Mouse (Mus musculus): ENCODE results near the gene Bbs9. TPM values are rescaled to one million over a fixed set of nuclear protein-coding genes. Genes with fewer than 3 reads are reported as not detected.

Gene Bbs9
- polyA plus RNA-seq, 1 experiment from 2014 or later, result 20.1 TPM

GRCm38 (mm10) chr9:22503581-22503980, 28.1 kb downstream of the Bbs9 start:
- no peak overlapping the region for H3K9ac ChIP-seq
- no peak for ATAC-seq

GRCm38 (mm10) chr9:22505574-22505973, 30.1 kb downstream of the Bbs9 start:
- ATAC-seq, result no peak
- no peaks in the 10 kb centered on the region for H3K9me3 ChIP-seq (replicated peaks)
- no peak overlapping the region for H3K4me2 ChIP-seq
- H3K4me1 ChIP-seq, result peaks cover 8% of the 10 kb centered on the region
- H3K36me3 ChIP-seq (ENCODE audit: poor library complexity, severe bottlenecking), result no peaks in the 10 kb centered on the region
- H3K27me3 ChIP-seq, result no peaks in the 10 kb centered on the region
- no peak overlapping the region for H3K27ac ChIP-seq
- 92% methylated on average over 2 of the region's 2 CpGs for WGBS
- H3K4me3 ChIP-seq, result no peak overlapping the region
- H3K9ac ChIP-seq, result no peak overlapping the region

More at GRCm38 (mm10) chr9:22503581-22503980, 28.1 kb downstream of the Bbs9 start:
- 70% methylated on average over 5 of the region's 5 CpGs for WGBS
- no peaks in the 10 kb centered on the region for H3K27me3 ChIP-seq
- 0 out of 2 replicates have a peak, but pooled peaks cover 8% of the 10 kb centered on the region for H3K36me3 ChIP-seq (ENCODE audit: poor library complexity, severe bottlenecking)
- no peaks in the 10 kb centered on the region for H3K9me3 ChIP-seq (replicated peaks)
- peaks cover 8% of the 10 kb centered on the region for H3K4me1 ChIP-seq
- H3K27ac ChIP-seq, result no peak overlapping the region
- H3K4me2 ChIP-seq, result no peak overlapping the region
- no peak overlapping the region for H3K4me3 ChIP-seq

GRCm38 (mm10) chr9:22515076-22515475, 39.6 kb downstream of the Bbs9 start:
- H3K4me3 ChIP-seq, result no peak overlapping the region
- H3K36me3 ChIP-seq (ENCODE audit: poor library complexity, severe bottlenecking), result 0 out of 2 replicates have a peak, but pooled peaks cover 2% of the 10 kb centered on the region
- H3K27me3 ChIP-seq, result no peaks in the 10 kb centered on the region
- H3K4me1 ChIP-seq, result no peaks in the 10 kb centered on the region
- H3K9me3 ChIP-seq (replicated peaks), result no peaks in the 10 kb centered on the region
- no peak overlapping the region for H3K27ac ChIP-seq
- no peak for ATAC-seq
- 95% methylated on average over 4 of the region's 4 CpGs for WGBS
- H3K9ac ChIP-seq, result no peak overlapping the region
- H3K4me2 ChIP-seq, result no peak overlapping the region

GRCm38 (mm10) chr9:22518394-22519041, 43.0 kb downstream of the Bbs9 start:
- no peaks in the 10 kb centered on the region for H3K27me3 ChIP-seq
- 90% methylated on average over 3 of the region's 3 CpGs for WGBS
- H3K4me1 ChIP-seq, result no peaks in the 10 kb centered on the region
- peak; percentile 84 for ATAC-seq
- no peak overlapping the region for H3K9ac ChIP-seq
- H3K27ac ChIP-seq, result no peak overlapping the region
- H3K4me2 ChIP-seq, result no peak overlapping the region
- H3K36me3 ChIP-seq (ENCODE audit: poor library complexity, severe bottlenecking), result 0 out of 2 replicates have a peak, but pooled peaks cover 2% of the 10 kb centered on the region
- peaks cover 7% of the 10 kb centered on the region; the same call in 1 of the 2 replicates for H3K9me3 ChIP-seq (replicated peaks)
- H3K4me3 ChIP-seq, result no peak overlapping the region

GRCm38 (mm10) chr9:22523460-22523859, 47.9 kb downstream of the Bbs9 start:
- 92% methylated on average over 1 of the region's 1 CpGs for WGBS
- H3K27ac ChIP-seq, result no peak overlapping the region
- no peak overlapping the region for H3K9ac ChIP-seq
- H3K4me3 ChIP-seq, result no peak overlapping the region
- H3K4me1 ChIP-seq, result no peaks in the 10 kb centered on the region
- peaks cover 7% of the 10 kb centered on the region; the same call in 1 of the 2 replicates for H3K9me3 ChIP-seq (replicated peaks)
- ATAC-seq, result no peak
- H3K36me3 ChIP-seq (ENCODE audit: poor library complexity, severe bottlenecking), result no peaks in the 10 kb centered on the region
- no peaks in the 10 kb centered on the region for H3K27me3 ChIP-seq
- no peak overlapping the region for H3K4me2 ChIP-seq

- H3K4me3 ChIP-seq, result no peak overlapping the region
- no peak overlapping the region for H3K4me2 ChIP-seq
- H3K36me3 ChIP-seq (ENCODE audit: poor library complexity, severe bottlenecking), result no peaks in the 10 kb centered on the region
- WGBS, result 92% methylated on average over 3 of the region's 3 CpGs
- no peaks in the 10 kb centered on the region for H3K27me3 ChIP-seq
- no peaks in the 10 kb centered on the region for H3K9me3 ChIP-seq (replicated peaks)
- no peak overlapping the region for H3K27ac ChIP-seq
- ATAC-seq, result no peak
- H3K9ac ChIP-seq, result no peak overlapping the region
- peaks cover 8% of the 10 kb centered on the region for H3K4me1 ChIP-seq
Measured at GRCm38 (mm10) chr9:22530734-22531489, 55.4 kb downstream of the Bbs9 start.

GRCm38 (mm10) chr9:22532112-22532511, 56.6 kb downstream of the Bbs9 start:
- Histone ChIP-seq H3K4me1 (peaks cover 8% of the 10 kb centered on the region), H3K4me2 (no peak overlapping the region), H3K4me3 (no peak overlapping the region), H3K9ac (no peak overlapping the region), H3K27ac (no peak overlapping the region), H3K36me3 (ENCODE audit: poor library complexity, severe bottlenecking) (no peaks in the 10 kb centered on the region), H3K9me3 (replicated peaks) (no peaks in the 10 kb centered on the region), H3K27me3 (no peaks in the 10 kb centered on the region)
- 73% methylated on average over 5 of the region's 5 CpGs for WGBS
- no peak for ATAC-seq

- Histone ChIP-seq H3K9me3 (replicated peaks) (no peaks in the 10 kb centered on the region), H3K27me3 (no peaks in the 10 kb centered on the region), H3K27ac (no peak overlapping the region), H3K36me3 (ENCODE audit: poor library complexity, severe bottlenecking) (no peaks in the 10 kb centered on the region), H3K9ac (no peak overlapping the region), H3K4me1 (peaks cover 8% of the 10 kb centered on the region), H3K4me2 (no peak overlapping the region), H3K4me3 (no peak overlapping the region)
- 49% methylated on average over 9 of the region's 9 CpGs for WGBS
- peak; percentile 91 for ATAC-seq
Measured at GRCm38 (mm10) chr9:22532810-22533447, 57.4 kb downstream of the Bbs9 start.

GRCm38 (mm10) chr9:22537767-22538373, 62.4 kb downstream of the Bbs9 start:
- 94% methylated on average over 11 of the region's 11 CpGs for WGBS
- Histone ChIP-seq H3K4me2 (no peak overlapping the region), H3K4me3 (no peak overlapping the region), H3K27ac (no peak overlapping the region), H3K36me3 (ENCODE audit: poor library complexity, severe bottlenecking) (no peaks in the 10 kb centered on the region), H3K27me3 (no peaks in the 10 kb centered on the region), H3K9ac (no peak overlapping the region), H3K4me1 (peaks cover 25% of the 10 kb centered on the region), H3K9me3 (replicated peaks) (no peaks in the 10 kb centered on the region)
- ATAC-seq, result no peak

- ATAC-seq, result no peak
Measured at GRCm38 (mm10) chr9:22539546-22539945, 64.0 kb downstream of the Bbs9 start.

GRCm38 (mm10) chr9:22541130-22541529, 65.6 kb downstream of the Bbs9 start:
- H3K9ac ChIP-seq, result no peak overlapping the region
- no peak for ATAC-seq
- no peaks in the 10 kb centered on the region for H3K9me3 ChIP-seq (replicated peaks)
- WGBS, result 81% methylated on average over 10 of the region's 10 CpGs
- H3K4me1 ChIP-seq, result peaks cover 26% of the 10 kb centered on the region
- no peaks in the 10 kb centered on the region for H3K36me3 ChIP-seq (ENCODE audit: poor library complexity, severe bottlenecking)
- no peak overlapping the region for H3K4me2 ChIP-seq
- H3K4me3 ChIP-seq, result no peak overlapping the region
- no peak overlapping the region for H3K27ac ChIP-seq
- H3K27me3 ChIP-seq, result no peaks in the 10 kb centered on the region

More at GRCm38 (mm10) chr9:22539546-22539945, 64.0 kb downstream of the Bbs9 start:
- Histone ChIP-seq H3K27me3 (no peaks in the 10 kb centered on the region), H3K36me3 (ENCODE audit: poor library complexity, severe bottlenecking) (no peaks in the 10 kb centered on the region), H3K4me2 (no peak overlapping the region), H3K4me3 (no peak overlapping the region), H3K4me1 (peaks cover 25% of the 10 kb centered on the region), H3K9ac (no peak overlapping the region), H3K9me3 (replicated peaks) (no peaks in the 10 kb centered on the region), H3K27ac (no peak overlapping the region)
- WGBS, result 83% methylated on average over 4 of the region's 4 CpGs

GRCm38 (mm10) chr9:22543467-22543866, 68.0 kb downstream of the Bbs9 start:
- Histone ChIP-seq H3K27me3 (no peaks in the 10 kb centered on the region), H3K9ac (no peak overlapping the region), H3K9me3 (replicated peaks) (no peaks in the 10 kb centered on the region), H3K27ac (no peak overlapping the region), H3K4me3 (no peak overlapping the region), H3K4me1 (peaks cover 26% of the 10 kb centered on the region), H3K36me3 (ENCODE audit: poor library complexity, severe bottlenecking) (no peaks in the 10 kb centered on the region), H3K4me2 (no peak overlapping the region)
- peak; percentile 70; the same call in 1 of the 2 replicates for ATAC-seq
- WGBS, result 36% methylated on average over 5 of the region's 5 CpGs

All from forebrain, embryonic 13.5 days (tissue).